Mouse (Mus musculus) c-Kit-positive CD71-positive TER-119-positive erythroid progenitor cells, embryonic 14.5 days (primary cell): ENCODE results near the gene Erf.

Source experiments
- DNase-seq: peaks from one replicate; pipeline ENCODE4 v3.0.0-alpha.2; 2013; ENCODE audit warnings: low spot score

Gene Erf

GRCm38 (mm10) chr7:25250141-25250972 lies at the start of gene Erf:
Erf (minus strand) TSS chr7:25250761.
- DNase-seq: peak; percentile 89

GRCm38 (mm10) chr7:25297454-25298325 lies 47.1 kb upstream of the Erf start, which contains the start of gene Pafah1b3:
Pafah1b3 (minus strand) TSS chr7:25297986.
- DNase-seq: peak; percentile 59

DNA sequence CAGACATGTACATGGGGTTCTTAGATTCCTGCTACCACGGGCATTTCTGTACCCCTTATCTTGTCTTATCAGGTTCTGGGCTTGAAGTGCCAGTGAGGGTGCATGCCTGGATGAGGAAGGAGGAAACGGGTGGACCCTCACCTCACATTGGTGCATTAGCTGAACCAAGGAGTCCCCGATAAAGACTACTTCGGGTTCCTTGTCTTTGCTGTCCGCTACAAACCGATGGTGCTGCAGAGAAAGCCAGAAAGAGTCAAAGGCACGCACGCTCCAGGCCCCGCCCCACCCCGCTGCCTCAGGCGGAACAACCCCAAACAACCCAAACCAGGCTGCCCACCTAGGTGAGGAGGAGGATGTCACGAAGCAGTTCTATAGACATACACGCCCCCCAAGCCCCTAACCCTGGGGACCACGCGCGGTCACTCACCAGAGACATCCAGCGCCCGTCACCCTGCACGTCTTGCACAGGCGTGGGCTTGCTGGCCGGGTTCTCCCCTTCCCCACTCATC lies 46.4 kb upstream of the Erf start:
- no peak for DNase-seq

- no peak for DNase-seq
These were observed 44.6 kb upstream of the Erf start for GRCm38 (mm10) chr7:25294960-25295722.

DNA sequence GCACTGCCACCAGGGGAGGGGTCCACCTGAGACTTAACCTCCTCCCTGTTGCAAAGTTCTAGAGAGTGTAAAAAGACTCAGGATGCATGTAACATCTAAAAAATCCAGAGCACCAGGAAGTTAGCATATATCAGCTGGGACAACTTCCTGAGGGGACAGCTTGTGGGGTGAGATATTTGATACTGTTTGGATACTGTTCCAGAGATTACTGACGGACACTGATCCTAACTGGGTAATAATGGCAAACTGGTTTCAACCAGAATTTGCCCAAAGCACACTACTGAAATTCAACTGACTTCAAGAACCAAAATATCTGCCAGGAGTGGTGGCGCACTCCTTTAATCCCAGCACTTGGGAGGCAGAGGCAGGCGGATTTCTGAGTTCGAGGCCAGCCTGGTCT lies 43.9 kb upstream of the Erf start:
- no peak for DNase-seq

DNA sequence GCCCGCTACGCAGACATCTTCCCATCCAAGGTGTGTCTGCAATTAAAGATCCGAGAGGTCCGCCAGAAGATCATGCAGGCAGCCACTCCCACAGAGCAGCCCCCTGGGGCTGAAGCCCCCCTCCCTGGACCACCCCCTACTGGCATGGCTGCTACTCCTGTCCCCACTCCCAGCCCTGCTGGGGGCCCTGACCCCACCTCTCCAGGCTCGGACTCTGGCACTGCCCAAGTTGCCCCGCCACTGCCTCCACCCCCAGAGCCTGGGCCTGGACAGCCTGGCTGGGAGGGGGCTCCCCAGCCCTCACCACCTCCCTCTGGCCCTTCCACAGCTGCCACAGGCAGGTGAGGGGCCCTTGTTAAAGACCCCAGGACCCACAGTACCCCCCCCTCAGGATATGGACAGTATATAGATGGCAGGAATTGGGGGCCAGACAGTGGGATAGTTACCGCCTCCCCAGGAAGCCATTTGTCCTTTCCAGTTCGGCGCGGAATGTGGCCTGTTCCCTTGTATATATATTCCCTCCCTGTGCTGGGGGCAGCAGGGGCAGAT lies 42.7 kb upstream of the Erf start:
- no peak for DNase-seq

- DNase-seq: no peak
These were observed 41.5 kb upstream of the Erf start for GRCm38 (mm10) chr7:25292107-25292506.

DNA sequence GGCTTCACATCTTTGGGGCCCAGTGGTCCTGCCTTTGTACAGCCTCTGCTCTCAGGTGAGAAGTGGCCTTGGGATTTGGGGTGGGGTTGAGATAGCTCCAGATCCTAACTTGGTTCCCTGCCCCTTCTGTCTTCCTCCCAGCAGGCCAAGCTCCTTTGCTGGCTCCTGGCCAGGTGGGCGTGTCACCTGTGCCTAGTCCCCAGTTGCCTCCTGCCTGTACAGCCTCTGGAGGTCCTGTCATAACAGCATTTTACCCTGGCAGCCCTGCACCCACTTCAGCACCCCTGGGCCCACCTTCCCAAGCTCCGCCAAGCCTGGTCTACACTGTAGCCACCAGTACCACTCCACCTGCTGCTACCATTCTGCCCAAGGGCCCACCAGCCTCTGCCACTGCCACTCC lies 40.4 kb upstream of the Erf start:
- no peak for DNase-seq

- no peak for DNase-seq
These were observed 39.9 kb upstream of the Erf start for GRCm38 (mm10) chr7:25290463-25290862.

GRCm38 (mm10) chr7:25289925-25290324 lies 39.4 kb upstream of the Erf start:
- DNase-seq: no peak

DNA sequence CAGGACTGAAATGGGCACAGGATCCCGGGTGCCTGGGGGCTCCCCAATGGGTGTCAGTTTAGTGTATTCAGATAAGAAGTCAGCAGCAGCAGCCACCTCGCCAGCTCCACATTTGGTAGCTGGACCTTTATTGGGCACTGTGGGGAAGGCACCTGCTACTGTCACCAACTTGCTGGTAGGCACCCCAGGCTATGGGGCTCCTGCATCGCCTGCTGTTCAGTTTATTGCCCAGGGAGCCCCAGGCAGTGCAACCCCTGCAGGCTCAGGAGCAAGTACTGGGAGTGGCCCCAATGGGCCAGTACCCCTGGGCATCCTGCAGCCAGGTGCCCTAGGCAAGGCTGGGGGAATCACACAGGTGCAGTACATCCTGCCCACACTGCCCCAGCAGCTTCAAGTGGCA lies 38.2 kb upstream of the Erf start:
- no peak for DNase-seq

DNA sequence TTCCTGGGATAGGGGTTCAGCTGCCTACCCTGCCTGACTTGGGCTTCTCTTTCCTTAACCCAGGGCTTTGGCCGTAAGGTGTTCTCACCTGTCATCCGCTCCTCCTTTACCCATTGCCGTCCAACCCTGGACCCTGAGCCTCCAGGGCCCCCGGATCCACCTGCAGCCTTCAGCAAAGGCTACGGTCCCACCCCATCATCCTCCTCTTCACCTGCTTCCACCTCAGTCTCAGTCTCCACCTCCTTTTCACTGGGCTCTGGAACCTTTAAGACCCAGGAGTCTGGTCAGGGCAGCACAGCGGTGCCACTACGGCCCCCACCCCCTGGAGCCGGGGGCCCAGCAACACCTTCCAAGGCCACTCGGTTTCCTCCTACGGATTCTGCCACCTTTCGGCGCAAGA lies 37.5 kb upstream of the Erf start:
- DNase-seq: no peak

DNA sequence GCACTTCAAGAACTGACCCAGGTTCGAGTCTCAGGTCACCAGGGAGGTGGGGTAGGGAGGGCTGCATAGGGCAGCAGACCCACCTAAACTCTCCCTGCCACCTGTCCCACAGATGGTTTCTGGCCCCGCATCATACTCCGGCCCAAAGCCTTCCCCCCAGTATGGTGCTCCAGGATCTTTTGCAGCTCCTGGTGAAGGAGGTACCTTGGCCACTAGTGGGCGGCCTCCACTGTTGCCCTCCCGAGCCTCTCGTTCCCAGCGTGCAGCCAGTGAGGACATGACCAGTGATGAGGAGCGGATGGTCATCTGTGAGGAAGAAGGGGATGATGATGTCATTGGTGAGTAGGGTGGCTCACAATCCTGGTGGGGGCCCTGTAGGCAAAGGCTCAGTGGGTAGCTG lies 36.4 kb upstream of the Erf start:
- no peak for DNase-seq

DNA sequence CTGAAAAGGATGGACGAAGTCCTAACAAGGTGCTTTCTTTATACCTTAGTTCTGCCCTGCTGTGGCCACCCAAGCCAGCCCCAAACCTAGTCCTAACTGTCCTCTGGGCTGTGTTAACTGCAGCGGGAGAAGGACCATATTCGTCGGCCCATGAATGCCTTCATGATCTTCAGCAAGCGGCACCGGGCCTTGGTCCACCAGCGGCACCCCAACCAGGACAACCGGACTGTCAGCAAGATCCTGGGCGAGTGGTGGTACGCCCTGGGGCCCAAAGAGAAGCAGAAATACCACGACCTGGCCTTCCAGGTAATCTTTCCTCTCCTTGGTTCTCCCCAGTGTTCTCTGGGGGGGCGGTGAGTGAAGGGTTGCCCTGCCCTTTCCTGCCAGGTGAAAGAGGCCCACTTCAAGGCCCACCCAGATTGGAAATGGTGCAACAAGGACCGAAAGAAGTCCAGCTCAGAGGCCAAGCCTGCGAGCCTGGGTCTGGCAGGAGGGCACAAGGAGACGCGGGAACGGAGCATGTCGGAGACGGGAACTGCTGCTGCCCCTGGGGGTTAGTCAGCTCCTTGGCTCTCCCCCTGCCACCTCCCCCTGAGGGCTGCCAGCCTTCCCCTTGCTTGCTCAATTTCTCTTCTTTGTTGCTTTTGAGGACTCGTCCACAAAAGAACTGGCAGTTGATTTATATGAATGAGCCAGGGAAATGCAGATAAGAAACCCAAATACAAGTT lies 35.1 kb upstream of the Erf start:
- DNase-seq: no peak

- no peak for DNase-seq
These were observed 34.2 kb upstream of the Erf start for GRCm38 (mm10) chr7:25284766-25285165.

DNA sequence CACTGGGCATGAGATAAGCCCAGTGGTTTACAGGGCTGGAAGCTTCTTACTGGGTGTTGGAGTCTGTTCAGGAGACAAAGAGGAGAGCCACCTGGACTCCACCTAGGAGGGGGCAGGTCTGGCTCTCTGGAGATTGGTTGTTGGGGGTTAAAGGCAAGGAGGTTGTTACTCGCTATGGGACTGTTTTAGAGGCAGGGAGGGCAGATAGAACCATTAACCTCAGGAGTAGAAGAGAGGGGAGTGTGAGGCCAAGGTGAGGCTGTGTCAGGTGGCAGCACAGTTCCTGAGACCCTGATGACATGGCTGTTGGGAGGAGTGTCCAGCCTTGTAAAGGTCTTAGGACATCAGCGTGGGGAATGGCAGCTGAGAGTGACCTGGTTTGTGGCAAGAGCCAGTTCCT lies 33.6 kb upstream of the Erf start:
- no peak for DNase-seq

DNA sequence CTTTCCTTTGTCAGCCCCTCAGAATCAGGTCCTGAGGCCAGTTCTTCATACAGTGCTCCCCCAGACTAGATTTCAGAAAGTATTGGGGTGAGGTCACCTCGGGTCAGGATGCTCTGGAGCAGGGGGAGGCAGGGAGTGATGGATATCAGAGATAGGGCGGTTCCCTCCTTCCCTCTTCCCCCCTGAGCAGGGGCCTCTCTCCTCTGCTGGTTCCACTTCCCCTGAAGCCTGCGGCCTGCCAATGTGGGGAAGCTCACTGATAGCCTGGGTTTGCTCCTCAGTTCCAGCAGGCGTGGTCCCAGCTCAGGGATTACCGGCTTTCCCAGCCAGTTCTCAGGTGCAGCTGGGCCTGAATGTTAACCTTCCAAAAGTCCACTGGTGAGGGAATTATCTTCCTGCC lies 33.1 kb upstream of the Erf start:
- DNase-seq: no peak

DNA sequence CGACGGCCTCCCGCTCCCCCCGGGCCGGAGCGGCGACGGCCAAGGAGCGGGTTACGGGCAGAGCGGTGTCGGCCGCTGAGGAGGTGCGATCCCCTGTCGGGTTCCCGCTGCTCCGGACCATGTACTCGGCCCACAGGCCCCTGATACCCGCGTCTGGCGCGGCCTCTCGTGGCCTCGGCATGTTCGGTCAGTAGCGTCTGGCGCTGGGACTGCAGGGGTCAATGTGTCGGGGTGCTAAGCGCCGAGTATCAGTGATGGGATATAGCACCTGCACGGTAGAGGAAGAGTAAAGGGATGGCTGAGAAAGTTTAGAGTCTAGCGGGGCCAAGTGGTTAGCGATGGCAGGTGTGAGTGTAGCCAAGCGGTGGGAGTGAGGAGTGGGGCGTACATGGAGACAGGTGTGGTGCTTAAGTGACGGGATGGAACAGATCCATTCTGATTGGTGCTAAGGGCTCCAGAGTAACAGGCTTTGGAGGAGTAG lies 32.2 kb upstream of the Erf start:
- no peak for DNase-seq

GRCm38 (mm10) chr7:25281734-25282601 lies 31.4 kb upstream of the Erf start:
- DNase-seq: peak; percentile 97

DNA sequence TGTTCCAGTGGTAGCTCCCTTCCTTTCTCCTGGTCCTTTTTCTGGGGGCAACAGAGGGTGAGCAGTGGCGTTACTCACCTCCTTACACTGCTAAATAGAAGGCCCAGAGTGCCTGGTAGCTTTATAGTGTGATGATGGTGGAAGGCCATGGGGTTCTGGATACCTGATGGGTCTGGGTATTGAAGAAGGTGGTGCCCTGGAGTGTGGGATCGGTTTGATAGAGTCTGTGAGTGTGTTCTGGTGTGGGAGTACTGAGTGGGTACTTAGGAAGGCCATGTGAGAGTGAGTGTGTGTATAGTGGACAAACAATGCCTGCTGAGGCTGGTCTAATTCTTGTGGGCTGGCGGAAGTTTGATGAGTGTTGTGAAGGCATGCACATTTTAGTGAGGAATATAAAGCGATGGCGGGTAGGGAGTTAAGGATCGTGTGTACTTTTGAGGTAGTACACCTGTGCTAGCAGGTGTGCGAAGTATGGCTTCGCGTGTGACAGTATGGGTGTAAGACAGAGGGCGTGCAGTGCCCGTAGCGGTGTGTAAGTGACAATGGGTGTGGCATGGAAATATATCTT lies 30.7 kb upstream of the Erf start:
- no peak for DNase-seq
